Mouse (Mus musculus) liver, embryonic 14.5 days (tissue): ENCODE data around the gene Gm11213.

Experiments
- CTCF ChIP-seq: IDR thresholded peaks from 2 replicates; pipeline ENCODE4 v1.5.1; 2016; ENCODE audit warnings: antibody characterized with exemption, low read depth, control low read depth
- EP300 ChIP-seq: IDR thresholded peaks from 2 replicates; pipeline ENCODE4 v1.6.1; 2016; ENCODE audit warnings: antibody characterized with exemption, low read depth

DNA sequence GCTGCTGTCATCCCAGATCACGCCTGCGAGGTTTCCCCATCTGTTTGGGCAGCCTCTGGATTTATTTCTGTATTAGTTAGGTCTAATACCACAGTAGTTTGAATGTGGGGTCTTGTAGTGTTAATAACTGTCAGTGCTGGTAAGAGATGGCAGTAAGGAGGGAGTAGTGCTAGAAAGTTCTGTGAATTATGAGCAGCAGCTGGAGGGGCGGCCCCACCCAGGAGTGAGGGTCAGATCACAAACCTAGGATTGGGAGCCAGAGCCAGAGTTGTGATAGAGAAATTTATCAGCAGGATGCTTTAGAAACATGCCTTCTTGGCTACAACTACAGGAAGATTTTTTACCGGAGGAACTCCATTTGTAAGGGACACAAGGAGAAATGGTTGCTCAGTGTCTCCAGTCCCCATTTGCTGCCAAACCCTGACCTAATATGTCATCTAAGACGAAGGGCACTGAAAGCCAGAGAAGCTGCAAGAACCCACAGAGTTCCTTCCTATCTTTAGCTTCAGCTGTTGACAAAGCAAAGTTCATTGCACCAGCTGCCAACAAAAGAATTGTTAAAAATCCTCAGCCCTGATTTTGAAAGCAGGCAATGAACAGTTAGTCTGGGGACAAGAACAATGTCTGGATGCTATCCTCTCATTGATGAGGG is 10.5 kb downstream of the Gm11213 start:
- no peak for TF ChIP-seq CTCF
- TF ChIP-seq EP300: no peak
